22 mouse cellular contexts compared by ENCODE assay signal in the genomic region with DNA sequence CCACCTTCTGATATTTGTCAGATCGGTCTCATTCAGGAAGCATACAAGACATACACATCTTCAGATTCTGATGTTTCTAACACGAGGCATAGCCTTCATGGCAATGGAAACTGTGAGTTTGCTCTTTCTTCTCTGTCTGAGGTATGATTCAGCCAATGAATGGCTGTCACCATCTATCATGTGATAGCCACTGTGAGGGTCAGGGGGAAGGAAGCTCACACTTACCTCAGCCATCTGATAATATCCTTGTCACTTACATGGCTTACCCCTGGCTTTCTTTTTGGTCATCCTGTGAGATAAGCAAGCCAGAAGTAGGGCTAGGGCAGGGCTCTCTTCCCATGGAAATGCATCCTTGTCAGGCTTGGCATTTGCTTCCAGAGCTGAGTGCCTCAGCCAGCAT.
"Had no signal": no experiment of that assay in that cellular context is flagged by ENCODE, and none has a peak within 500 bp of the region (broad histone marks: within the 10 kb centered on the region; RNA-seq: fewer than 3 reads in every experiment).

No protein-coding gene starts in this region.

- H3K9me3 ChIP-seq: liver, embryonic 15.5 days; lung, embryonic 15.5 days; midbrain, embryonic 10.5 days; midbrain, embryonic 12.5 days; midbrain, embryonic 15.5 days; neural tube, embryonic 13.5 days; neural tube, embryonic 15.5 days had no signal

- H3K36me3 ChIP-seq: liver, embryonic 15.5 days; lung, embryonic 15.5 days; midbrain, embryonic 10.5 days; midbrain, embryonic 12.5 days; midbrain, embryonic 15.5 days; neural tube, embryonic 13.5 days; neural tube, embryonic 15.5 days had no signal

- ATAC-seq: liver, postnatal 0 days; lung, postnatal 0 days; midbrain, embryonic 15.5 days had no signal

- H3K27ac ChIP-seq: liver, embryonic 15.5 days; lung, embryonic 15.5 days; macrophage; midbrain, embryonic 10.5 days; midbrain, embryonic 12.5 days; midbrain, embryonic 15.5 days; neural tube, embryonic 13.5 days; neural tube, embryonic 15.5 days had no signal

- H3K4me1 ChIP-seq: midbrain, embryonic 12.5 days; midbrain, embryonic 15.5 days had no signal

- DNase-seq: liver, postnatal 0 days; lung, adult 2 months; lung, postnatal 14 days; lung, postnatal 36 days; retina, postnatal 1 day; right cerebral cortex, adult 18-20 months; right cerebral cortex, postnatal 25 days; right cerebral cortex, postnatal 4 days; spleen, adult 18-20 months; thymus, adult 18-20 months; thymus, postnatal 14 days; thymus, postnatal 36 days had no signal

- H3K9ac ChIP-seq: liver, embryonic 15.5 days; liver, postnatal 0 days; lung, embryonic 15.5 days; midbrain, embryonic 12.5 days; midbrain, embryonic 15.5 days; neural tube, embryonic 13.5 days; neural tube, embryonic 15.5 days had no signal

- H3K4me2 ChIP-seq: liver, embryonic 15.5 days; lung, embryonic 15.5 days; midbrain, embryonic 12.5 days; midbrain, embryonic 15.5 days; neural tube, embryonic 13.5 days; neural tube, embryonic 15.5 days had no signal

- H3K27me3 ChIP-seq: liver, embryonic 15.5 days; lung, embryonic 15.5 days; midbrain, embryonic 12.5 days; midbrain, embryonic 15.5 days; neural tube, embryonic 13.5 days; neural tube, embryonic 15.5 days had no signal

- H3K4me3 ChIP-seq: liver, embryonic 15.5 days; lung, embryonic 15.5 days; midbrain, embryonic 10.5 days; midbrain, embryonic 12.5 days; midbrain, embryonic 15.5 days; myocyte; neural tube, embryonic 13.5 days; neural tube, embryonic 15.5 days had no signal
